Mouse (Mus musculus) hindbrain, postnatal 0 days (tissue): ENCODE data around the gene Olfr624. TPM values are rescaled to one million over a fixed set of nuclear protein-coding genes. Genes with fewer than 3 reads are reported as not detected.

Source experiments
- ATAC-seq: fragments of 200-750 bp; cut with Nextera tagmentation; 2 replicates; pipeline ENCODE4 v1.8.0; 2017; ENCODE audit warnings: mild to moderate bottlenecking, moderate TSS enrichment, moderate library complexity
- DNase-seq: peaks from one replicate; pipeline ENCODE4 v3.0.0-alpha.2; 2015; ENCODE audit warnings: low spot score
- H3K27ac ChIP-seq: fragments of 300-500 bp; sonication (generic); 2 replicates; pipeline ENCODE4 v1.5.1; 2014; ENCODE audit warnings: mild to moderate bottlenecking
- H3K27me3 ChIP-seq: fragments of 300-500 bp; sonication (generic); 2 replicates; pipeline ENCODE4 v1.6.1; 2014; ENCODE audit warnings: low read length, mixed read lengths; ENCODE audit not compliant: insufficient read depth
- H3K36me3 ChIP-seq: fragments of 300-500 bp; sonication (generic); 2 replicates; pipeline ENCODE4 v1.6.1; 2014; ENCODE audit warnings: low read length, mixed read lengths; ENCODE audit not compliant: insufficient read depth
- H3K4me1 ChIP-seq: fragments of 300-500 bp; sonication (generic); 2 replicates; pipeline ENCODE4 v1.6.1; 2014; ENCODE audit warnings: antibody characterized with exemption, low read length, mixed read lengths; ENCODE audit not compliant: insufficient read depth
- H3K4me2 ChIP-seq: fragments of 300-500 bp; sonication (generic); 2 replicates; pipeline ENCODE4 v1.6.1; 2014; ENCODE audit warnings: low read depth, mild to moderate bottlenecking, low read length, moderate library complexity, mixed read lengths
- H3K4me3 ChIP-seq: fragments of 300-500 bp; sonication (generic); 2 replicates; pipeline ENCODE4 v1.5.1; 2014; ENCODE audit warnings: low read length
- H3K9ac ChIP-seq: fragments of 300-500 bp; sonication (generic); replicated peaks from 2 replicates; pipeline ENCODE4 v1.6.1; 2014; ENCODE audit warnings: mild to moderate bottlenecking, low read length, moderate library complexity, mixed read lengths
- H3K9me3 ChIP-seq: fragments of 300-500 bp; sonication (generic); 2 replicates; pipeline ENCODE4 v1.6.1; 2016; ENCODE audit warnings: low read length, mixed read lengths
- CTCF ChIP-seq: IDR thresholded peaks from 2 replicates; pipeline ENCODE4 v1.5.1; 2016; ENCODE audit warnings: antibody characterized with exemption, control low read depth, low read depth
- WGBS: fragments of 180-500 bp; shearing (Covaris S2); extraction: QIAGEN DNeasy Blood & Tissue Kit; methylation state at CpG from one replicate; pipeline ENCODE4 v1.1.7; 2014; 5-methylcytosine and 5-hydroxymethylcytosine counted together
- polyA plus RNA-seq: library from polyadenylated mRNA; unstranded; fragments of >200 nt; fragmentation: Nextera tagmentation; extraction: Ambion mirVana; gene quantifications from 2 replicates; pipeline ENCODE4 v1.2.1, GENCODE M21; 2015
- total RNA-seq: library from RNA; depleted of rRNA; stranded (reverse); fragments of >200 nt; gene quantifications from 2 replicates; pipeline ENCODE4 v1.2.3, GENCODE M21; 2014; rRNA removed

Olfr624 gene
- total and polyA plus RNA-seq, 2 experiments from 2014 or later = 0.05 TPM; not detected in 1

GRCm38 (mm10) chr7:103644070-103644469 lies 26.9 kb downstream of the Olfr624 start:
- DNase-seq (no peak), ATAC-seq (no peak)
- no peak overlapping the region for H3K9ac ChIP-seq
- H3K4me2 ChIP-seq = no peak overlapping the region
- H3K36me3 ChIP-seq = no peaks in the 10 kb centered on the region
- WGBS = 83% methylated on average over 4 of the region's 4 CpGs
- no peaks in the 10 kb centered on the region for H3K4me1 ChIP-seq
- no peak overlapping the region for H3K4me3 ChIP-seq
- no peak overlapping the region for H3K27ac ChIP-seq
- no peak for TF ChIP-seq CTCF
- no peaks in the 10 kb centered on the region for H3K9me3 ChIP-seq
- no peaks in the 10 kb centered on the region for H3K27me3 ChIP-seq

DNA sequence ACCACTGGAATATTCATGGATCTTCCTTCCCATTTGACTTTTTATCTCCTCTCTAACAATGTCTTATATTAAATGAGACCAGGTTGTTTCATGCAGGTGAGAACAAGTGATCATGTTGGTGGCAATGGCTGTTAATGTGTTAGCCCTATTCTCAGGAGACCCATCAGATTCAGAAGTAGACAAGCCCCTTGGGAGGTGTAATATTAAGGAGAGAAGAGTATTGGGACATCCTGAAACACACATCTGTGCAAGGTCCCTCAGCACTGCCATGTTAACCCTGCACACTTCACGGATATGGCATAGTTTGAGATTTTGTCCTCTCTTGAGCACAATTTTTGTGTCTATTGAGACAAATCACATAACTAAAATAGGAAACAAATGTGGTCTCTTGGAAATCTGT lies 28.4 kb downstream of the Olfr624 start, which contains the start of gene Olfr622:
Gene Olfr622, minus strand, starts transcription at position 101 of the 400 bp plus-strand sequence.
- 77% methylated on average over 1 of the region's 1 CpGs for WGBS
- Histone ChIP-seq H3K27me3 (no peaks in the 10 kb centered on the region), H3K27ac (no peak within 1 kb of the TSS), H3K9ac (no peak within 1 kb of the TSS), H3K36me3 (no peaks in the 10 kb centered on the region), H3K4me3 (no peak within 1 kb of the TSS), H3K4me1 (no peaks in the 10 kb centered on the region), H3K4me2 (no peak within 1 kb of the TSS), H3K9me3 (no peaks in the 10 kb centered on the region)
- TF ChIP-seq CTCF = no peak
- no peak for DNase-seq
- ATAC-seq = no peak

DNA sequence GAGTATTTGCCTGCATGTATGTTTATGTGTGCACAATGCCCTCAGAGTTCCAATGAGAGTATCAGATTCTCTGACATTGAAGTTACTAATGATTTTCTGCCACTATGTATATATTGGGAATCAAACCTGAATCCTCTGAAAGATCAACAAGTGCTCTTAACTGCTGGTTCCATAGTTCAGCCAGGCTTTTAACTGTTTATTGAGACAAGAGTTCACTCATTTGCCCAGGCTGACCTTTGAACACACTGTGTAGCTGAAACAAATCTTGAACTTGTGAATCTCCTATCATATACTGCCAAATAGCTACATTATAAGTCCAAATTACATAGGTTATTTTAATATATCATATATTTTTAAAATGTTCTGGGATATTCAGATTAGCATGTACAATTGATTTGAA lies 34.2 kb downstream of the Olfr624 start:
- Histone ChIP-seq H3K27me3 (no peaks in the 10 kb centered on the region), H3K9me3 (no peaks in the 10 kb centered on the region), H3K36me3 (no peaks in the 10 kb centered on the region), H3K4me2 (no peak overlapping the region), H3K4me3 (no peak overlapping the region), H3K27ac (no peak overlapping the region), H3K4me1 (no peaks in the 10 kb centered on the region), H3K9ac (no peak overlapping the region)
- DNase-seq = no peak
- no peak for TF ChIP-seq CTCF
- ATAC-seq = no peak

Other genes starting within 250 kb of the Olfr624 start
Only the 30 nearest of the 33 such genes appear.
- gene Olfr606, start 222.1 kb downstream of the Olfr624 start, total RNA-seq = not detected in 2 replicates
- not detected in 2 replicates for gene Olfr606, start 222.1 kb downstream of the Olfr624 start, polyA plus RNA-seq
- gene Olfr607, start 207.0 kb downstream of the Olfr624 start, total RNA-seq = not detected in 2 replicates
- gene Olfr607, start 207.0 kb downstream of the Olfr624 start, polyA plus RNA-seq = not detected in 2 replicates
- not detected in 2 replicates for gene Olfr608, start 201.3 kb downstream of the Olfr624 start, total RNA-seq
- gene Olfr608, start 201.3 kb downstream of the Olfr624 start, polyA plus RNA-seq = not detected in 2 replicates
- gene Olfr609, start 173.1 kb downstream of the Olfr624 start, total RNA-seq = not detected in 2 replicates
- not detected in 2 replicates for gene Olfr609, start 173.1 kb downstream of the Olfr624 start, polyA plus RNA-seq
- gene Olfr610, start 159.1 kb downstream of the Olfr624 start, total RNA-seq = not detected in 2 replicates
- not detected in 2 replicates for gene Olfr610, start 159.1 kb downstream of the Olfr624 start, polyA plus RNA-seq
- not detected in 2 replicates for gene Olfr611, start 150.3 kb downstream of the Olfr624 start, total RNA-seq
- not detected in 2 replicates for gene Olfr611, start 150.3 kb downstream of the Olfr624 start, polyA plus RNA-seq
- gene Olfr612, start 128.5 kb downstream of the Olfr624 start, total RNA-seq = not detected in 2 replicates
- not detected in 2 replicates for gene Olfr612, start 128.5 kb downstream of the Olfr624 start, polyA plus RNA-seq
- gene Olfr613, start 123.1 kb downstream of the Olfr624 start, total RNA-seq = not detected in 2 replicates
- not detected in 2 replicates for gene Olfr613, start 123.1 kb downstream of the Olfr624 start, polyA plus RNA-seq
- gene Olfr615, start 115.1 kb downstream of the Olfr624 start, total RNA-seq = not detected in 2 replicates
- not detected in 2 replicates for gene Olfr615, start 115.1 kb downstream of the Olfr624 start, polyA plus RNA-seq
- gene Olfr616, start 102.0 kb downstream of the Olfr624 start, total RNA-seq = not detected in 2 replicates
- gene Olfr616, start 102.0 kb downstream of the Olfr624 start, polyA plus RNA-seq = not detected in 2 replicates
- not detected in 2 replicates for gene Olfr617, start 98.1 kb downstream of the Olfr624 start, total RNA-seq
- not detected in 2 replicates for gene Olfr617, start 98.1 kb downstream of the Olfr624 start, polyA plus RNA-seq
- 0.11 TPM in 1 of 2 replicates, not detected in the other for gene Olfr618, start 81.1 kb downstream of the Olfr624 start, total RNA-seq
- gene Olfr618, start 81.1 kb downstream of the Olfr624 start, polyA plus RNA-seq = not detected in 2 replicates
- not detected in 2 replicates for gene Olfr619, start 70.6 kb downstream of the Olfr624 start, total RNA-seq
- not detected in 2 replicates for gene Olfr619, start 70.6 kb downstream of the Olfr624 start, polyA plus RNA-seq
- not detected in 2 replicates for gene Olfr620, start 58.7 kb downstream of the Olfr624 start, total RNA-seq
- not detected in 2 replicates for gene Olfr620, start 58.7 kb downstream of the Olfr624 start, polyA plus RNA-seq
- not detected in 2 replicates for gene Olfr622, start 28.5 kb downstream of the Olfr624 start, total RNA-seq
- gene Olfr622, start 28.5 kb downstream of the Olfr624 start, polyA plus RNA-seq = not detected in 2 replicates
- not detected in 2 replicates for gene Olfr623, start 7.5 kb downstream of the Olfr624 start, total RNA-seq
- not detected in 2 replicates for gene Olfr623, start 7.5 kb downstream of the Olfr624 start, polyA plus RNA-seq
- not detected in 2 replicates for gene Olfr625-ps1, start 11.5 kb upstream of the Olfr624 start, total RNA-seq
- not detected in 2 replicates for gene Olfr625-ps1, start 11.5 kb upstream of the Olfr624 start, polyA plus RNA-seq
- gene Olfr243, start 43.5 kb upstream of the Olfr624 start, total RNA-seq = not detected in 2 replicates
- not detected in 2 replicates for gene Olfr243, start 43.5 kb upstream of the Olfr624 start, polyA plus RNA-seq
- gene Olfr628, start 59.2 kb upstream of the Olfr624 start, total RNA-seq = not detected in 2 replicates
- gene Olfr628, start 59.2 kb upstream of the Olfr624 start, polyA plus RNA-seq = not detected in 2 replicates
- gene Olfr629, start 73.8 kb upstream of the Olfr624 start, total RNA-seq = not detected in 2 replicates
- gene Olfr629, start 73.8 kb upstream of the Olfr624 start, polyA plus RNA-seq = not detected in 2 replicates
- not detected in 2 replicates for gene Olfr630, start 86.1 kb upstream of the Olfr624 start, total RNA-seq
- not detected in 2 replicates for gene Olfr630, start 86.1 kb upstream of the Olfr624 start, polyA plus RNA-seq
- not detected in 2 replicates for gene Olfr69, start 100.4 kb upstream of the Olfr624 start, total RNA-seq
- gene Olfr69, start 100.4 kb upstream of the Olfr624 start, polyA plus RNA-seq = not detected in 2 replicates
- not detected in 2 replicates for gene Olfr68, start 108.5 kb upstream of the Olfr624 start, total RNA-seq
- gene Olfr68, start 108.5 kb upstream of the Olfr624 start, polyA plus RNA-seq = not detected in 2 replicates
- not detected in 2 replicates for gene Olfr67, start 120.6 kb upstream of the Olfr624 start, total RNA-seq
- not detected in 2 replicates for gene Olfr67, start 120.6 kb upstream of the Olfr624 start, polyA plus RNA-seq
- 146 and 311 TPM in 2 replicates for gene Hbb-bt, start 142.8 kb upstream of the Olfr624 start, total RNA-seq
- 213 and 218 TPM in 2 replicates for gene Hbb-bt, start 142.8 kb upstream of the Olfr624 start, polyA plus RNA-seq
- gene Hbb-bs, start 156.9 kb upstream of the Olfr624 start, total RNA-seq = 1,334 and 1,616 TPM in 2 replicates
- gene Hbb-bs, start 156.9 kb upstream of the Olfr624 start, polyA plus RNA-seq = 849 and 1,064 TPM in 2 replicates
- not detected in 2 replicates for gene Hbb-bh2, start 169.3 kb upstream of the Olfr624 start, total RNA-seq
- gene Hbb-bh2, start 169.3 kb upstream of the Olfr624 start, polyA plus RNA-seq = not detected in 2 replicates
- not detected in 2 replicates for gene Hbb-bh1, start 172.0 kb upstream of the Olfr624 start, total RNA-seq
- not detected in 2 replicates for gene Hbb-bh1, start 172.0 kb upstream of the Olfr624 start, polyA plus RNA-seq
- not detected in 2 replicates for gene Hbb-y, start 182.0 kb upstream of the Olfr624 start, total RNA-seq
- 0.30 and 1.1 TPM in 2 replicates for gene Hbb-y, start 182.0 kb upstream of the Olfr624 start, polyA plus RNA-seq
- gene Olfr66, start 215.1 kb upstream of the Olfr624 start, total RNA-seq = not detected in 2 replicates
- gene Olfr66, start 215.1 kb upstream of the Olfr624 start, polyA plus RNA-seq = not detected in 2 replicates